ENCODE assay signal across 25 mouse cellular contexts in genomic region chr11:88013632-88014031, GRCm38 (mm10).
"Had no signal": no experiment of that assay in that cellular context is flagged by ENCODE, and none has a peak within 500 bp of the region (broad histone marks: within the 10 kb centered on the region; RNA-seq: fewer than 3 reads in every experiment).

No protein-coding gene starts in this region.

- H3K27ac ChIP-seq: gastrocnemius, adult 2 months; heart, adult 2 months; heart, embryonic 13.5 days; heart, embryonic 15.5 days; hindbrain, embryonic 15.5 days; hindbrain, postnatal 0 days; kidney, embryonic 15.5 days; kidney, postnatal 0 days; limb, embryonic 13.5 days; limb, embryonic 15.5 days; liver, embryonic 12.5 days had no signal

- H3K4me3 ChIP-seq: gastrocnemius, adult 2 months; heart, adult 2 months; heart, embryonic 13.5 days; heart, embryonic 15.5 days; hindbrain, embryonic 13.5 days; hindbrain, embryonic 15.5 days; kidney, embryonic 15.5 days; limb, embryonic 13.5 days; limb, embryonic 15.5 days; liver, embryonic 12.5 days had no signal

- H3K9ac ChIP-seq: heart, embryonic 13.5 days; heart, embryonic 15.5 days; hindbrain, embryonic 13.5 days; hindbrain, embryonic 15.5 days; kidney, embryonic 15.5 days; limb, embryonic 13.5 days; limb, embryonic 15.5 days; liver, embryonic 12.5 days had no signal

- H3K4me1 ChIP-seq: liver, embryonic 12.5 days had no signal

- DNase-seq: gastrocnemius, adult 2 months; gastrocnemius, postnatal 10 days; gastrocnemius, postnatal 36 days; heart, adult 11 months; heart, adult 2 months; heart, postnatal 14 days; heart, postnatal 36 days; kidney, adult 11 months; kidney, adult 2 months; kidney, adult 9 months; kidney, postnatal 14 days; kidney, postnatal 36 days; layer of hippocampus, adult 9-11 months; layer of hippocampus, postnatal 36 days; left cerebral cortex, postnatal 4 days had no signal

- H3K36me3 ChIP-seq: heart, embryonic 13.5 days; heart, embryonic 15.5 days; hindbrain, embryonic 13.5 days; hindbrain, embryonic 15.5 days; kidney, embryonic 15.5 days; limb, embryonic 13.5 days; limb, embryonic 15.5 days; liver, embryonic 12.5 days had no signal

- H3K9me3 ChIP-seq: heart, embryonic 13.5 days; heart, embryonic 15.5 days; hindbrain, embryonic 13.5 days; hindbrain, embryonic 15.5 days; kidney, embryonic 15.5 days; limb, embryonic 13.5 days; limb, embryonic 15.5 days; liver, embryonic 12.5 days had no signal

- H3K27me3 ChIP-seq: heart, embryonic 15.5 days; hindbrain, embryonic 13.5 days; hindbrain, embryonic 15.5 days; limb, embryonic 15.5 days had no signal
